Mouse (Mus musculus) lung, embryonic 14.5 days (tissue): Measurements from ENCODE around the gene Mxi1. TPM values are rescaled to one million over a fixed set of nuclear protein-coding genes. Genes with fewer than 3 reads are reported as not detected.

ENCODE experiments used
- ATAC-seq: fragments of 200-750 bp; cut with Nextera tagmentation; 2 replicates; pipeline ENCODE4 v1.8.0; 2017; ENCODE audit warnings: mild to moderate bottlenecking, moderate TSS enrichment, moderate library complexity; ENCODE audit not compliant: insufficient read depth
- DNase-seq: peaks from one replicate; pipeline ENCODE4 v3.0.0-alpha.2; 2015
- H3K27ac ChIP-seq: fragments of 300-500 bp; sonication (generic); 2 replicates; pipeline ENCODE4 v1.5.1; 2014; ENCODE audit warnings: low read depth, mild to moderate bottlenecking, moderate library complexity
- H3K27me3 ChIP-seq: fragments of 300-500 bp; sonication (generic); 2 replicates; pipeline ENCODE4 v1.6.1; 2014; ENCODE audit warnings: low read length, control low read depth; ENCODE audit not compliant: insufficient read depth
- H3K36me3 ChIP-seq: fragments of 300-500 bp; sonication (generic); 2 replicates; pipeline ENCODE4 v1.6.1; 2014; ENCODE audit warnings: control low read depth; ENCODE audit not compliant: insufficient read depth
- H3K4me1 ChIP-seq: fragments of 300-500 bp; sonication (generic); 2 replicates; pipeline ENCODE4 v1.6.1; 2014; ENCODE audit warnings: antibody characterized with exemption, control low read depth; ENCODE audit not compliant: insufficient read depth
- H3K4me2 ChIP-seq: fragments of 300-500 bp; sonication (generic); 2 replicates; pipeline ENCODE4 v1.6.1; 2014; ENCODE audit warnings: mild to moderate bottlenecking
- H3K4me3 ChIP-seq: fragments of 300-500 bp; sonication (generic); 2 replicates; pipeline ENCODE4 v1.5.1; 2014; ENCODE audit warnings: low read depth, low read length
- H3K9ac ChIP-seq: fragments of 300-500 bp; sonication (generic); 2 replicates; pipeline ENCODE4 v1.6.1; 2014
- H3K9me3 ChIP-seq: fragments of 300-500 bp; sonication (generic); 2 replicates; pipeline ENCODE4 v1.6.1; 2016; ENCODE audit warnings: low read depth, low read length, control low read depth
- CTCF ChIP-seq: IDR thresholded peaks from 2 replicates; pipeline ENCODE4 v1.5.1; 2016; ENCODE audit warnings: antibody characterized with exemption, low read depth
- WGBS: fragments of 180-500 bp; shearing (Covaris S2); extraction: QIAGEN DNeasy Blood & Tissue Kit; methylation state at CpG from one replicate; pipeline ENCODE4 v1.1.7; 2014; 5-methylcytosine and 5-hydroxymethylcytosine counted together
- polyA plus RNA-seq: library from polyadenylated mRNA; unstranded; fragments of >200 nt; fragmentation: Nextera tagmentation; extraction: Ambion mirVana; gene quantifications from 2 replicates; pipeline ENCODE4 v1.2.1, GENCODE M21; 2014

Gene Mxi1
- polyA plus RNA-seq, 1 experiment from 2014 or later: 36.7 TPM

DNA sequence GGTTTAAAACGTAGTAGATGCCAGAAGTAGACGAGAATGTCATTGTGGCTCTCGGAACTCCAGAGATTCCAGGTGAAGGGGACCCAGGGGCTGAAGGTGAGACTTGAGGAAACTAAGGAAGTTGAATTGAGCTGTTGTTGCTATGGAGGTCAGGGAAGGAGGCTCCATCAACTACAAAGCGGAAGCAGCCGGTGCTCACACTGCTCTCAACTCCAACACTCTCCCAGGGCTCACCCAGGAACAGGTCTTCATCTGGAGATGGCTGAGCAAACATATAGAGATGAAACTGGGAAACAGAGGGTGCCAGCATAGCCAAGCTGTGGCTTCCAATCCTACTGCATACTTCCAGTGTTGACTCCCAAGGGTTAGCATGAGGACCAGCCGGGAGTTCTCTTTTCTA lies 6.6 kb downstream of the Mxi1 start:
- Histone ChIP-seq H3K27me3 (no peaks in the 10 kb centered on the region), H3K4me2 (no peak overlapping the region), H3K27ac (no peak overlapping the region), H3K4me1 (peaks cover 11% of the 10 kb centered on the region), H3K36me3 (no peaks in the 10 kb centered on the region), H3K9me3 (no peaks in the 10 kb centered on the region), H3K9ac (no peak overlapping the region), H3K4me3 (no peak overlapping the region)
- 67% methylated on average over 6 of the region's 6 CpGs for WGBS
- DNase-seq (no peak), ATAC-seq (no peak)
- TF ChIP-seq CTCF: no peak

DNA sequence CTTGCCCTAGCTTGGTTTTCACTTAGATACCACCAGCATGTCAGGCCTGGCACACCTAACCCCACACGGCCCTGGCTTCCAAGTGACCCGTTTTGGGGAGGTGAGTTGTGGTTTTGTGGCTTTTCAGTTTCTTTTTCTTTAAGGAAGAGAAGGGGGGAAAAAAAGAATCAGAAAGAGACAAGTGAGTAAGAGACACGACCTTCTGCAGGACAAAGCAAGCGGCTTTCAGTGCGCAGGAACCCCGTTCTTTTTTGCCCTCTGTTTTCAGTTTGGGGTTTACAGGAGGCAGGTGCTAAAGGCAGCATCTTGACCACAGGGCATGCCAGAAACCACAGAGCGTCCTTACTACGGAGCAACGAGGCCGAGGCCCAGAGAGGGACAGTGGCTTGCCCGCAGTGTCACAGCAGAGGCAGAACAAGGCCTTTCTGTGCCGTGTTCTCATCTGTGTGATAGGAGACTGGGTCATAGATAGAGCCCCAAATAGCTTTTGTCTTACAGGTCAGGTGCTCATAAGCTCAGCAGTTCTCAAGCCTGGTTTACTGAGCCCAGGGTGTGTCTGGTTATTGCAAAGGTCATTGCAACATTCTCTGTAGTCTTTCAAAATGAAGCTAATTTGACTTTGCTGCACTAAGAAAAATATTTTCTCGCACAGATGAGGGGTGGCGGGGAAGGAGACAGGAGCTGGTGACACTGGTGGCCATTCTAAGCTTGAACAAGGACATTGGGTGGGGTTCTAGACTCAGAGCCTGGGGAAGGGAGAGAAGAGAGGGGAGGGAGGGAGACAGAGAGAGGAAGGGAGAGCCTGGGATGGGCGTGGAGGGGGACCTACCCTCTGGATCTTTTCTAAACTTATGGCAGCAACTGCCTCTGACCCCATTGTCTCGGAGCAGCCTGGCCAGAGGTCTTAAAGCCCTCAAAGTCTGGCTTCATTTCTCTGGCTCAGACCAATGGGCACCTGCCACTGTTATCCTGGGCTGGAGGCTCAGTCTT lies 8.1 kb downstream of the Mxi1 start:
- Histone ChIP-seq H3K36me3 (no peaks in the 10 kb centered on the region), H3K27ac (no peak overlapping the region), H3K9me3 (no peaks in the 10 kb centered on the region), H3K4me2 (peak overlapping the region; percentile 3; the same call in 1 of the 2 replicates), H3K4me1 (peaks cover 11% of the 10 kb centered on the region), H3K27me3 (no peaks in the 10 kb centered on the region), H3K4me3 (no peak overlapping the region), H3K9ac (no peak overlapping the region)
- no peak for ATAC-seq
- DNase-seq: no peak
- no peak for TF ChIP-seq CTCF
- WGBS: 70% methylated on average over 16 of the region's 16 CpGs

DNA sequence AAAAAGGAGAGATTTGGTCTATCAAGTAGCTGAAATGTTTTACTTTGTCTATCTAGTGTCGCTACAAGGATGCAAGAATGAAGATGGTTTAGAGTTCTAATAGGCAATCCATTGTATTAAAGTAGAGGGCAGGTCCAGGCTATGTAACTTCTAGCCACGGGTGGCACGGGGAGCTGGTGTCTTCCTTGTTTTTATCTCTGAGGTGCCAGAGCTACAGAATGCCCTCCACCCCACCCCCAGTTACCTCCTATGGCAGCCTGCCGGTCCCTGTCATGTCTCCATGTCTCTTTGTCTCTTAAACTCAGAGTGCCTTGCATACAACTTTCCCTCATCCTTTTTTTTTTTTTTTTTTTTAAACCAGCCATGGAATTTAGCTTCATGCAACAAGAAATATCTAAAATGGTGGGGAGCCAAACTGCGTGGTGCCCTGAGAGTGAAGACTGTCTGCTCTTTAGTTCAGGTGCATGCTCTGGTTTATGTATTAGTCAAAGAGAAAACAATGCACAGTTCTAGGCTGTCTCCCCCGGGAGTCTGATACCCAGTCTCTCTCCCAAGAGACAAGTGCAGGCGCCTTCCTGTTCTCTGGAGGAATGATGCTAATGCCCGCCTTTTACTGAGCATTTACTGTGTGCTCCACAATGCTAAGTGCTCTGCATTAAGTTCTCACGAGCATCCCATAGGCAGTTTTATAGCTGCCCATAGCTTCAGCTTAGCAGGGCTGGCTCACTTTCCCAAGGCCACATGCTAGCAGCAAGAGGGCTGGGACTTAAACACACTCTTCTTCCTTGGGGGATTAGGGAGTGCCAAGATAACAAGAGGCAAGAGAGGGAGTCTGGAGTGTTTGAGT lies 10.2 kb downstream of the Mxi1 start:
- 71% methylated on average over 9 of the region's 9 CpGs for WGBS
- TF ChIP-seq CTCF: no peak
- Histone ChIP-seq H3K4me2 (no peak overlapping the region), H3K27ac (no peak overlapping the region), H3K9ac (no peak overlapping the region), H3K9me3 (no peaks in the 10 kb centered on the region), H3K4me1 (peaks cover 12% of the 10 kb centered on the region), H3K27me3 (no peaks in the 10 kb centered on the region), H3K4me3 (no peak overlapping the region), H3K36me3 (no peaks in the 10 kb centered on the region)
- no peak for DNase-seq
- ATAC-seq: no peak

DNA sequence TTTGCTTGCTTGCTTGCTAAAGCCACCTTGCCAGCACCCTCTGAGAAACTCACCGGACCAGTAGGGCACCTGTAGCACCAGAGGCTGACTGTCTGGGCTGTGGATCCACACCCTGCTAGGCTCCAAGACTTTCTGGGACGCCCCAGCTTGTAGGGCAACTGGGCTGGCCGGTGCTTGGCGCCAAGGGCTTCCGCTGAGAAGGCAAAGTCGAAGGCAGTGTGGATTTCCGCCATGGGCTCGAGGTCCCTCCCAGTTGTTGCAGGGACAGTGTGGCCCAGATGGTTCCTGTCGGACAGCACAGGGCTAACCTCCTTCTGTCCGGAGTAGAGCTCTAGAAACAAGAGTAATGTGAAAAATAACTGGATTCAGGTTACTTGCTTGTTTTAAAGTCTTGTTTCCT lies 11.0 kb downstream of the Mxi1 start:
- no peak overlapping the region for H3K4me3 ChIP-seq
- no peaks in the 10 kb centered on the region for H3K36me3 ChIP-seq
- no peaks in the 10 kb centered on the region for H3K9me3 ChIP-seq
- WGBS: 33% methylated on average over 10 of the region's 10 CpGs
- H3K27me3 ChIP-seq: no peaks in the 10 kb centered on the region
- ATAC-seq (peak; percentile 26; the same call in 1 of the 2 replicates), DNase-seq (peak; percentile 69)
- H3K9ac ChIP-seq: no peak overlapping the region
- no peak overlapping the region; the same call in 1 of the 2 replicates for H3K27ac ChIP-seq
- peaks cover 19% of the 10 kb centered on the region for H3K4me1 ChIP-seq
- no peak for TF ChIP-seq CTCF
- H3K4me2 ChIP-seq: peak overlapping the region; percentile 21; the same call in 1 of the 2 replicates

DNA sequence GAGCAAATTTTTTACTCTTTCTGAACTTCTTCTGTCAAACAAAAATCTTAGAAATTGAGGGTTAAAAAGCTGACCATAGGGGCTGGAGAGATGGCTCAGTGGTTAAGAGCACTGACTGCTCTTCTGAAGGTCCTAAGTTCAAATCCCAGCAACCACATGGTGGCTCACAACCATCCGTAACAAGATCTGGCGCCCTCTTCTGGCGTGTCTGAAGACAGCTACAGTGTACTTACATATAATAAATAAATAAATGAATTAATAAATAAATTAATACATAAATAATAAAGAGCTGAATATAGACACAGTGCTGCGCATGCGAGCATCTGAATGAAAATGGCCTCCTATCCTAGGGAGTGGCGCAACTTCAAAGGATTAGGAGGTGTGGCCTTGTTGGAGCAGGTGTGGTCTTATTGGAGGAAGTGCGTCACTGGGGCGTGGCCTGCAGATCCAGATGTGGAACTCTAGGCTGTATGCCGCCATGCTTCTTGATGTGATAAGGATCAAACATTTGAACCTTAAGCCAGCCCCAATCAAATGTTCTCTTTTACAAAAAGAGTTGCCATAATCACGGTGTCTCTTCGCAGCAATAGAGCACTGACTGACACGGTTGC lies 12.2 kb downstream of the Mxi1 start:
- Histone ChIP-seq H3K36me3 (no peaks in the 10 kb centered on the region), H3K27me3 (no peaks in the 10 kb centered on the region), H3K4me1 (peaks cover 19% of the 10 kb centered on the region), H3K27ac (no peak overlapping the region), H3K9me3 (no peaks in the 10 kb centered on the region), H3K9ac (no peak overlapping the region), H3K4me2 (no peak overlapping the region), H3K4me3 (no peak overlapping the region)
- ATAC-seq (no peak), DNase-seq (no peak)
- TF ChIP-seq CTCF: peak; percentile 30; the same call in 1 of the 2 replicates
- 90% methylated on average over 12 of the region's 12 CpGs for WGBS

DNA sequence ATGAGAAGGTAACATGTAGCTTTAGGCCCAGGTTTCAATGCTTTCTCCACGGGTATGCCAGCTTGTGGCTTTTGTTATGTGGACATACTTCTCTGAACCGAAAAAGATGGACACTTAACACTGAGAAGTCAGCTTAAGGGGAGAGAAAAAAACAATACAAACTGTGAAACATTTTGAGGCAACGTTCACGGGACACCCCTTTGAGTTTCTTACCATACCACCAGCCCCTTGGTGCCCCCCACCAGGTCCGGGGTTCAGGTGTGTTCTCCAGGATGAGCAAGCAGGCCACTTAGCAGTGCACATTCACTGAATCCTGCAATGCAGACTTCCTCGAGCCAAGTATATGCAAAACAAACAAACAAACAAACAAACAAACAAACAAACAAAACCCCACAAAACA lies 14.5 kb downstream of the Mxi1 start:
- no peak for TF ChIP-seq CTCF
- no peaks in the 10 kb centered on the region for H3K27me3 ChIP-seq
- 54% methylated on average over 6 of the region's 6 CpGs for WGBS
- H3K4me2 ChIP-seq: peak overlapping the region; percentile 63
- DNase-seq: no peak
- no peaks in the 10 kb centered on the region for H3K36me3 ChIP-seq
- H3K9ac ChIP-seq: no peak overlapping the region; the same call in 1 of the 2 replicates
- peaks cover 19% of the 10 kb centered on the region for H3K4me1 ChIP-seq
- no peak overlapping the region for H3K27ac ChIP-seq
- no peaks in the 10 kb centered on the region for H3K9me3 ChIP-seq
- ATAC-seq: no peak
- peak overlapping the region; percentile 29; the same call in 1 of the 2 replicates for H3K4me3 ChIP-seq
